Mouse (Mus musculus): ENCODE results near the gene Sprtn. TPM values are rescaled to one million over a fixed set of nuclear protein-coding genes. Genes with fewer than 3 reads are reported as not detected.

Sprtn gene
- polyA plus RNA-seq, 1 experiment, result 26.8 TPM

GRCm38 (mm10) chr8:124948733-124949111, 51.0 kb downstream of the Sprtn start:
- H3K4me3 ChIP-seq (ENCODE audit: control insufficient read depth, insufficient read depth, low read length), result peak overlapping the region; percentile 88
- H3K27ac ChIP-seq (ENCODE audit: control insufficient read depth, insufficient read depth, low read length), result peak overlapping the region; percentile 13; the same call in 1 of the 2 replicates
- H3K36me3 ChIP-seq (ENCODE audit: control insufficient read depth, insufficient read depth, low read length), result no peaks in the 10 kb centered on the region
- H3K4me1 ChIP-seq (replicated peaks; ENCODE audit: control insufficient read depth, insufficient read depth, low read length), result peaks cover 30% of the 10 kb centered on the region
- WGBS, result 11% methylated on average over 62 of the region's 62 CpGs
- TF ChIP-seq POLR2A (IDR thresholded peaks at IDR 0.05; ENCODE audit: control insufficient read depth, extremely low read depth, insufficient read depth, low read length, poor library complexity) (no peak), CTCF (IDR thresholded peaks at IDR 0.05; ENCODE audit: borderline replicate concordance, control insufficient read depth, extremely low read depth, insufficient read depth, low read length, poor library complexity) (no peak)
- no peaks in the 10 kb centered on the region for H3K27me3 ChIP-seq (ENCODE audit: control insufficient read depth, insufficient read depth, low read length)
- peak; percentile 28 for DNase-seq

- peak; percentile 98 for TF ChIP-seq POLR2A (IDR thresholded peaks at IDR 0.05; ENCODE audit: control insufficient read depth, extremely low read depth, insufficient read depth, low read length, poor library complexity)
- peak; percentile 51; the same call in 1 of the 2 replicates for TF ChIP-seq CTCF (IDR thresholded peaks at IDR 0.05; ENCODE audit: borderline replicate concordance, control insufficient read depth, extremely low read depth, insufficient read depth, low read length, poor library complexity)
- H3K27ac ChIP-seq (ENCODE audit: control insufficient read depth, insufficient read depth, low read length), result peak within 1 kb of the TSS; percentile 87
- no peaks in the 10 kb centered on the region for H3K27me3 ChIP-seq (ENCODE audit: control insufficient read depth, insufficient read depth, low read length)
- peak; percentile 81 for DNase-seq
- H3K4me3 ChIP-seq (ENCODE audit: control insufficient read depth, insufficient read depth, low read length), result peak within 1 kb of the TSS; percentile 88
- peaks cover 28% of the 10 kb centered on the region for H3K4me1 ChIP-seq (replicated peaks; ENCODE audit: control insufficient read depth, insufficient read depth, low read length)
- 12% methylated on average over 98 of the region's 98 CpGs for WGBS
- H3K36me3 ChIP-seq (ENCODE audit: control insufficient read depth, insufficient read depth, low read length), result no peaks in the 10 kb centered on the region
Observed at GRCm38 (mm10) chr8:124949209-124950068, 51.8 kb downstream of the Sprtn start, which contains the start of gene Egln1. Gene Egln1 (minus strand): TSS chr8:124949324.

DNA sequence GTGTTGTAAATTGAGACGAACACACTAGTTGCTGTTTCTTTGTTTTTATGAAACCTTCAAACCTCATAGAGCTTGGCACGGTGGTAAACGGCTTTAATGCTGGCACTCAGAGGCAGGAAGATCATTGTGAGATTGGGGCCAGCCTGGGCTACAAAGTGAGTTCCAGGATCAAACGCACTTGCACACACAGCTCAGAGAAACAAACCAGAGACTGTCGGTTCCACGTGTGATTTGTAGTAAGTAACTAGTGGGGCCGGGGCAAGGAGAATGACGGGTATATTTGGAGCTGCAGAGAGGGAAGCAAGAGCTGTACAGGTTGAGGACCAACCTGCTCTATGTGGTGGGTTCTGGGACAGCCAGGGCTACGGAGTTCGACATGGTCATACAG, 52.4 kb downstream of the Sprtn start:
- Histone ChIP-seq H3K4me1 (replicated peaks; ENCODE audit: control insufficient read depth, insufficient read depth, low read length) (peaks cover 26% of the 10 kb centered on the region), H3K4me3 (ENCODE audit: control insufficient read depth, insufficient read depth, low read length) (peak overlapping the region; percentile 61), H3K36me3 (ENCODE audit: control insufficient read depth, insufficient read depth, low read length) (no peaks in the 10 kb centered on the region), H3K27ac (ENCODE audit: control insufficient read depth, insufficient read depth, low read length) (peak overlapping the region; percentile 87), H3K27me3 (ENCODE audit: control insufficient read depth, insufficient read depth, low read length) (no peaks in the 10 kb centered on the region)
- TF ChIP-seq CTCF (IDR thresholded peaks at IDR 0.05; ENCODE audit: borderline replicate concordance, control insufficient read depth, extremely low read depth, insufficient read depth, low read length, poor library complexity) (no peak), POLR2A (IDR thresholded peaks at IDR 0.05; ENCODE audit: control insufficient read depth, extremely low read depth, insufficient read depth, low read length, poor library complexity) (no peak)
- peak; percentile 35 for DNase-seq
- WGBS, result 17% methylated on average over 10 of the region's 10 CpGs

- no peak overlapping the region for H3K4me3 ChIP-seq (ENCODE audit: control insufficient read depth, insufficient read depth, low read length)
Observed at GRCm38 (mm10) chr8:124950865-124951264, 53.2 kb downstream of the Sprtn start.

GRCm38 (mm10) chr8:124953188-124953587, 55.5 kb downstream of the Sprtn start:
- Histone ChIP-seq H3K27me3 (ENCODE audit: control insufficient read depth, insufficient read depth, low read length) (no peaks in the 10 kb centered on the region), H3K4me3 (ENCODE audit: control insufficient read depth, insufficient read depth, low read length) (no peak overlapping the region), H3K36me3 (ENCODE audit: control insufficient read depth, insufficient read depth, low read length) (no peaks in the 10 kb centered on the region), H3K4me1 (replicated peaks; ENCODE audit: control insufficient read depth, insufficient read depth, low read length) (peaks cover 15% of the 10 kb centered on the region), H3K27ac (ENCODE audit: control insufficient read depth, insufficient read depth, low read length) (no peak overlapping the region)
- no peak for DNase-seq
- TF ChIP-seq POLR2A (IDR thresholded peaks at IDR 0.05; ENCODE audit: control insufficient read depth, extremely low read depth, insufficient read depth, low read length, poor library complexity) (no peak), CTCF (IDR thresholded peaks at IDR 0.05; ENCODE audit: borderline replicate concordance, control insufficient read depth, extremely low read depth, insufficient read depth, low read length, poor library complexity) (no peak)
- WGBS, result 77% methylated on average over 7 of the region's 7 CpGs

More at GRCm38 (mm10) chr8:124950865-124951264, 53.2 kb downstream of the Sprtn start:
- Histone ChIP-seq H3K36me3 (ENCODE audit: control insufficient read depth, insufficient read depth, low read length) (no peaks in the 10 kb centered on the region), H3K27ac (ENCODE audit: control insufficient read depth, insufficient read depth, low read length) (no peak overlapping the region), H3K4me1 (replicated peaks; ENCODE audit: control insufficient read depth, insufficient read depth, low read length) (peaks cover 28% of the 10 kb centered on the region), H3K27me3 (ENCODE audit: control insufficient read depth, insufficient read depth, low read length) (no peaks in the 10 kb centered on the region)
- TF ChIP-seq CTCF (IDR thresholded peaks at IDR 0.05; ENCODE audit: borderline replicate concordance, control insufficient read depth, extremely low read depth, insufficient read depth, low read length, poor library complexity) (no peak), POLR2A (IDR thresholded peaks at IDR 0.05; ENCODE audit: control insufficient read depth, extremely low read depth, insufficient read depth, low read length, poor library complexity) (no peak)
- WGBS, result 57% methylated on average over 2 of the region's 2 CpGs
- DNase-seq, result no peak

- Histone ChIP-seq H3K4me3 (ENCODE audit: control insufficient read depth, insufficient read depth, low read length) (no peak overlapping the region), H3K27ac (ENCODE audit: control insufficient read depth, insufficient read depth, low read length) (no peak overlapping the region), H3K36me3 (ENCODE audit: control insufficient read depth, insufficient read depth, low read length) (no peaks in the 10 kb centered on the region), H3K27me3 (ENCODE audit: control insufficient read depth, insufficient read depth, low read length) (no peaks in the 10 kb centered on the region), H3K4me1 (replicated peaks; ENCODE audit: control insufficient read depth, insufficient read depth, low read length) (peaks cover 27% of the 10 kb centered on the region)
- 93% methylated on average over 8 of the region's 8 CpGs for WGBS
- no peak for TF ChIP-seq POLR2A (IDR thresholded peaks at IDR 0.05; ENCODE audit: control insufficient read depth, extremely low read depth, insufficient read depth, low read length, poor library complexity)
- no peak for TF ChIP-seq CTCF (IDR thresholded peaks at IDR 0.05; ENCODE audit: borderline replicate concordance, control insufficient read depth, extremely low read depth, insufficient read depth, low read length, poor library complexity)
- no peak for DNase-seq
Observed at GRCm38 (mm10) chr8:124954572-124955082, 56.9 kb downstream of the Sprtn start.

Other genes with a start within 250 kb of the Sprtn start
- gene 2310022B05Rik, start 234.5 kb upstream of the Sprtn start, polyA plus RNA-seq (2012; rRNA removed), result 17.3 and 18.1 TPM in 2 replicates
- 49.8 and 53.2 TPM in 2 replicates for gene Ttc13, start 175.9 kb upstream of the Sprtn start, polyA plus RNA-seq (2012; rRNA removed)
- 53.5 and 56.7 TPM in 2 replicates for gene Arv1, start 175.7 kb upstream of the Sprtn start, polyA plus RNA-seq (2012; rRNA removed)
- 14.2 and 15.5 TPM in 2 replicates for gene Fam89a, start 146.1 kb upstream of the Sprtn start, polyA plus RNA-seq (2012; rRNA removed)
- gene Trim67, start 104.8 kb upstream of the Sprtn start, polyA plus RNA-seq (2012; rRNA removed), result 0.26 TPM in 2 replicates
- 72.3 and 76.7 TPM in 2 replicates for gene Gnpat, start 34.9 kb upstream of the Sprtn start, polyA plus RNA-seq (2012; rRNA removed)
- gene 2810004N23Rik, start 34.8 kb upstream of the Sprtn start, polyA plus RNA-seq (2012; rRNA removed), result 15.1 and 18.7 TPM in 2 replicates
- 12.0 and 15.2 TPM in 2 replicates for gene Exoc8, start 181 bp upstream of the Sprtn start, polyA plus RNA-seq (2012; rRNA removed)
- 40.5 and 43.1 TPM in 2 replicates for gene Egln1, start 51.4 kb downstream of the Sprtn start, polyA plus RNA-seq (2012; rRNA removed)
- 54.9 and 60.1 TPM in 2 replicates for gene Tsnax, start 115.1 kb downstream of the Sprtn start, polyA plus RNA-seq (2012; rRNA removed)
- 0.64 and 0.74 TPM in 2 replicates for gene Disc1, start 156.3 kb downstream of the Sprtn start, polyA plus RNA-seq (2012; rRNA removed)

Measured in thymus, adult 2 months (tissue).